Mouse (Mus musculus) cortical plate, adult 2 months (tissue): ENCODE results near the gene Scn8a.

ENCODE experiments used
- CTCF ChIP-seq: fragments of 200-500 bp; IDR thresholded peaks from 2 replicates; pipeline ENCODE4 v1.5.1; 2011; ENCODE audit warnings: mild to moderate bottlenecking, control low read depth, low read length; ENCODE audit not compliant: insufficient read depth; ENCODE audit errors: extremely low read depth
- POLR2A ChIP-seq: fragments of 200-500 bp; IDR thresholded peaks from 2 replicates; pipeline ENCODE4 v1.6.1; 2011; ENCODE audit warnings: mild to moderate bottlenecking, low read length, control low read depth; ENCODE audit not compliant: insufficient read depth; ENCODE audit errors: extremely low read depth

- TF ChIP-seq POLR2A (no peak), CTCF (no peak)
Measured at GRCm38 (mm10) chr15:101044531-101044930, 174.9 kb downstream of the Scn8a start.
